Mouse (Mus musculus) liver, adult 2 months (tissue): ENCODE results near the gene Zfp668.

Experiments
- CTCF ChIP-seq: fragments of 200-500 bp; IDR thresholded peaks from 2 replicates; pipeline ENCODE4 v1.5.1; 2011; ENCODE audit warnings: low read depth, low read length, control low read depth
- POLR2A ChIP-seq: fragments of 200-500 bp; IDR thresholded peaks from 2 replicates; pipeline ENCODE4 v1.6.1; 2011; ENCODE audit warnings: low read length, control low read depth; ENCODE audit not compliant: insufficient read depth; ENCODE audit errors: extremely low read depth

DNA sequence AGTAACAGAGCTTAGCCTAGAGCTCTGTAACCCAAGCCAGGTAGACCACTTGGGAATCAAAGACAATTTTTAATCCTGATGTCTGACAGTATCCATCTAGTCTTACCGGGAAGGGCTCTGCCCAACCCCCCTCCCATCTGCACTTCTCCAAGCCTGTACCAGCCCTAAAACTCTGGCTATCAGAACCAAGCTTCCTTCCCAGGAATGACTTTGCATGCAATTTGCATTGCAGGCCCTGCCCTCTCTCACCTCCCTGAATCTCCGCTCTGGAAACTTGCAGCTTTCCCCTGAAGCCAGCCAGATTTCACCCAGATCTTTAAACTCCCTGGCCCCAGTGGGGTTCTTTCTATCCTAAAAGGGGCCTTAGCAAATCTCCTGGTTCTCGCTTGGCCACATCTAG, 11.2 kb upstream of the Zfp668 start:
- TF ChIP-seq CTCF (no peak), POLR2A (no peak)
